Comparison of ENCODE assay signal across 15 mouse cellular contexts in the genomic region with DNA sequence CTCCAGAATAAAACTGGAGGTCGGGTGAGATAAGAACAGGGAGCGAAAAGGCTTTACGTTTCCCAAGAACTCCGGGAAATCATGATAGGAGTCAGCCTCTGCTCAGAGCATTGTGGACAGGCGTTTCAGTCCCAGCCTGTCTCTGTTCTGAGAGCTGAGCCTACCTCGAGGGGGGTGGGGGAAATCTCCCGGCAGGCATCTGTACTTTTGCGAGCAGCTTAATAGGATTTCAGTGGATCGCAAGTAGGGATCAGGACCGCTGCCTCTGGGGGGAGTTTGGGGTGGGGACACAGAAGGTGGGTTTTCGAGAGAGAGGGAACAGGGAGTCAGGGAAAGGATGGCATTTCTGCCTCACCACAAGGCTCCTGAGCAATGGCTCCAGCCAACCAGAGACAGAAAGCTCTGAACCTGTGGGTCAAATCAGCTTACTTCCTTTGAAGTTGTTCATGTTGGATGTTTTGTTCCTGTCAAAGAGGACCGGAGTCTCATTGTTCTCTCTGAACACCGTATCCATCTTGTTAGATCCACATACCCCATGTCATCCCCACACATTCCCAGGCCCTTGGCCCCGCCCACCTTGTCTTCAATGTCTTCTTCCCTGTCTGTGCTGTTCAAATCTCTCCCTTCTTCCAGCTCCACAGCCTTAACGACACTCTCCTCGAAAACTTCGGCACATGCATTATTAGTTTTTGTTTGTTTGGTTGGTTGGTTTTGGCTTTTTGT.
DNase-seq lines count a peak whose midpoint lies in the region; ATAC-seq and TF ChIP-seq lines count a peak whose summit lies in the region.
"Had no signal": no experiment of that assay in that cellular context is flagged by ENCODE, and none has a peak within 500 bp of the region (broad histone marks: within the 10 kb centered on the region; RNA-seq: fewer than 3 reads in every experiment).

No protein-coding gene starts in this region.

- ATAC-seq in hindbrain, postnatal 0 days: no peak
- no peak for ATAC-seq in embryonic facial prominence, embryonic 12.5 days (ENCODE audit: insufficient number of reproducible peaks, insufficient read depth, low FRiP score, low TSS enrichment)
- ATAC-seq in liver, embryonic 11.5 days (replicated peaks; ENCODE audit: low FRiP score): no peak
- no peak for ATAC-seq in megakaryocyte progenitor cell, adult 5-6 weeks (replicated peaks; ENCODE audit: poor library complexity)
- ATAC-seq: CD4-positive, CD25-positive, alpha-beta regulatory T cell, adult 4 months; inflammation-experienced regulatory T-cells, adult 6 months had no signal

- peaks cover 18% of the 10 kb centered on the region for H3K4me1 ChIP-seq in hindbrain, embryonic 10.5 days (replicated peaks)
- no peaks in the 10 kb centered on the region for H3K4me1 ChIP-seq in hindbrain, postnatal 0 days (ENCODE audit: insufficient read depth, low read length)
- H3K4me1 ChIP-seq in embryonic facial prominence, embryonic 12.5 days: peaks cover 12% of the 10 kb centered on the region
- no peaks in the 10 kb centered on the region for H3K4me1 ChIP-seq in liver, embryonic 11.5 days (replicated peaks; ENCODE audit: control insufficient read depth, insufficient read depth, low read length)
- H3K4me1 ChIP-seq: stomach, embryonic 15.5 days had no signal

- H3K27me3 ChIP-seq in hindbrain, embryonic 10.5 days (ENCODE audit: insufficient read depth, poor library complexity, severe bottlenecking): peaks cover 57% of the 10 kb centered on the region
- H3K27me3 ChIP-seq in hindbrain, postnatal 0 days (ENCODE audit: insufficient read depth, low read length): no peaks in the 10 kb centered on the region
- 0 out of 2 replicates have a peak, but pooled peaks cover 7% of the 10 kb centered on the region for H3K27me3 ChIP-seq in embryonic facial prominence, embryonic 12.5 days
- peaks cover 8% of the 10 kb centered on the region for H3K27me3 ChIP-seq in liver, embryonic 11.5 days (replicated peaks; ENCODE audit: control insufficient read depth, insufficient read depth, low read length)

- H3K4me2 ChIP-seq in hindbrain, postnatal 0 days (ENCODE audit: low read depth, low read length): no peak overlapping the region
- H3K4me2 ChIP-seq in embryonic facial prominence, embryonic 12.5 days (replicated peaks): peak overlapping the region; percentile 32; the same call in 1 of the 2 replicates
- no peak overlapping the region for H3K4me2 ChIP-seq in liver, embryonic 11.5 days
- H3K4me2 ChIP-seq: lung, embryonic 14.5 days; stomach, embryonic 15.5 days had no signal

- WGBS in hindbrain, embryonic 10.5 days: 23% methylated on average over 17 of the region's 17 CpGs
- WGBS in hindbrain, postnatal 0 days: 18% methylated on average over 17 of the region's 17 CpGs
- 22% methylated on average over 17 of the region's 17 CpGs for WGBS in embryonic facial prominence, embryonic 12.5 days
- 27% methylated on average over 17 of the region's 17 CpGs for WGBS in liver, embryonic 11.5 days

- H3K9me3 ChIP-seq in hindbrain, embryonic 10.5 days: no peaks in the 10 kb centered on the region
- no peaks in the 10 kb centered on the region for H3K9me3 ChIP-seq in hindbrain, postnatal 0 days (ENCODE audit: low read length)
- H3K9me3 ChIP-seq in embryonic facial prominence, embryonic 12.5 days: no peaks in the 10 kb centered on the region
- no peaks in the 10 kb centered on the region for H3K9me3 ChIP-seq in liver, embryonic 11.5 days (ENCODE audit: control insufficient read depth, low read length)
- H3K9me3 ChIP-seq: stomach, embryonic 15.5 days had no signal

- H3K36me3 ChIP-seq in hindbrain, embryonic 10.5 days: no peaks in the 10 kb centered on the region
- no peaks in the 10 kb centered on the region for H3K36me3 ChIP-seq in hindbrain, postnatal 0 days (ENCODE audit: insufficient read depth, low read length)
- no peaks in the 10 kb centered on the region for H3K36me3 ChIP-seq in embryonic facial prominence, embryonic 12.5 days
- H3K36me3 ChIP-seq in liver, embryonic 11.5 days (ENCODE audit: control insufficient read depth, insufficient read depth, low read length): no peaks in the 10 kb centered on the region
- H3K36me3 ChIP-seq: stomach, embryonic 15.5 days had no signal

- peak; percentile 34 for DNase-seq in hindbrain, embryonic 10.5 days (ENCODE audit: low spot score)
- no peak for DNase-seq in hindbrain, postnatal 0 days (ENCODE audit: low spot score)
- DNase-seq in mesoderm, embryonic 11.5 days (ENCODE audit: low read depth, low spot score): peak; percentile 29
- DNase-seq in retina, adult 2 months (ENCODE audit: low read depth, low spot score): peak; percentile 38
- no peak for DNase-seq in liver, embryonic 11.5 days (ENCODE audit: low spot score)
- DNase-seq in cerebellum, postnatal 14 days: no peak
- DNase-seq: cerebellum, adult 8-10 months; kidney, postnatal 25 days; lung, embryonic 14.5 days; thymus, postnatal 4 days had no signal

- no peak for TF ChIP-seq CTCF in hindbrain, postnatal 0 days (IDR thresholded peaks at IDR 0.05; ENCODE audit: low read depth)

- peak overlapping the region; percentile 42 for H3K4me3 ChIP-seq in hindbrain, embryonic 10.5 days
- H3K4me3 ChIP-seq in hindbrain, postnatal 0 days (ENCODE audit: low read length): no peak overlapping the region
- no peak overlapping the region for H3K4me3 ChIP-seq in embryonic facial prominence, embryonic 12.5 days
- no peak overlapping the region for H3K4me3 ChIP-seq in liver, embryonic 11.5 days (ENCODE audit: low read depth, low read length)
- H3K4me3 ChIP-seq: stomach, embryonic 15.5 days had no signal

- H3K27ac ChIP-seq in hindbrain, embryonic 10.5 days: peak overlapping the region; percentile 66
- no peak overlapping the region for H3K27ac ChIP-seq in hindbrain, postnatal 0 days
- H3K27ac ChIP-seq in embryonic facial prominence, embryonic 12.5 days: no peak overlapping the region
- no peak overlapping the region for H3K27ac ChIP-seq in liver, embryonic 11.5 days (ENCODE audit: low read depth, low read length)
- H3K27ac ChIP-seq: stomach, embryonic 15.5 days had no signal

- no peak overlapping the region for H3K9ac ChIP-seq in hindbrain, postnatal 0 days (replicated peaks; ENCODE audit: low read length)
- H3K9ac ChIP-seq in embryonic facial prominence, embryonic 12.5 days: no peak overlapping the region
- H3K9ac ChIP-seq in liver, embryonic 11.5 days (ENCODE audit: low read depth, low read length): no peak overlapping the region
- H3K9ac ChIP-seq: lung, embryonic 14.5 days; stomach, embryonic 15.5 days had no signal

Comparison
In these comparisons a context has a peak if more than half of its experiments do, and no peak if none do; other contexts are left out.
1. DNase-seq: peak in hindbrain, embryonic 10.5 days (single experiment), mesoderm, embryonic 11.5 days (single experiment) and retina, adult 2 months (single experiment); none in hindbrain, postnatal 0 days (single experiment), liver, embryonic 11.5 days (single experiment) and cerebellum, postnatal 14 days (0 of 2).